In the genomic region with DNA sequence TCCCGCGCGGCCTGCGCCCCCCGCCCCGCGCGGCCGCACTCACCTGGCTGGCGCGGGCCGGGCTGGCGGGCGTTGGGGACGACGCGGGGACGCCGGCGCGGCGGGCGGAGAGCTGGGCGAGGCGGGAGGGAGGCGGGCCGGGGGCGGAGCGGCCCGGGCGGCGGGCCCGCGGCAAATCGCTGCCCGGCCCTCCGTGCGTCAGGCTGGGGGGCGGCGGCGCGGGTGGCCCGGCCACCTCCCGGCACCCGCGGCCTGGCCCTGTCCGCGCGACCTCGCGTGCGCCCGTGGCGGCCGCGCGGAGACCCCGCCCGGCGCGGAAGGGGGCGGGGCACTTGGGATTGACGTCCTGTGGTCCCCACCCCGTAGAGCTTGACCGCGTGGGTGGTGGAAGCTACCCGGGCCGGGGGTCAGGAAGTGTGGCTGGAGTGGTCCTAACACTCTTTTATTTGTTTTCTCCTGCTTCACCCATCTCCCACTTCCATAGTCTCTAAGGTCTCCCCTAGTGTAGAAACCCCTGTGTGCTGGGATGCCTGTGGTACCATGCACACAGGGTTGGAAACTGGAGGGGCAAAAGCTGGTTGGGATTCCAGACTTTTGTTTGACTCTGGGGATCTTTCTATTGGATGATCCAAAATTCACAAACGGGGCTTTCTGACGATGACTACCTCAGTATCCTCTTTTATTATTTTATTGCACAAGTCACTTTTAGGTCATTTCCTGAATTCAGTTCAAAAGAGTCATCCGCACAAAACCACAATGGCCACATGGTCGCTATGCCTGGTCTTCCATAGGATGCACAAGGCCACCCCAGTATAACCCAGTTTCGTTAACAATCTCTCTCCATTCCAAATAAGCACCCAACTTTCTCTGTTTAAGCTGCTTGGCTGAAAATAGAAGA, we compare ENCODE assay signal across 8 mouse cellular contexts. TPM values are rescaled to one million over a fixed set of nuclear protein-coding genes. Genes with fewer than 3 reads are reported as not detected.
A peak's percentile ranks its signal among the peaks of the same experiment; 100 is the strongest.
DNase-seq lines count a peak whose midpoint lies in the region; ATAC-seq and TF ChIP-seq lines count a peak whose summit lies in the region.

A gene (minus strand): TSS at position 81 of the 898 bp plus-strand sequence.

- H3K36me3 ChIP-seq in embryonic facial prominence, embryonic 10.5 days (replicated peaks): peaks cover 6% of the 10 kb centered on the region
- no peaks in the 10 kb centered on the region for H3K36me3 ChIP-seq in kidney, adult 2 months (ENCODE audit: control insufficient read depth, insufficient read depth, low read length)
- H3K36me3 ChIP-seq in limb, embryonic 15.5 days: no peaks in the 10 kb centered on the region
- no peaks in the 10 kb centered on the region for H3K36me3 ChIP-seq in midbrain, embryonic 16.5 days (ENCODE audit: control insufficient read depth, insufficient read depth, low read length)
- H3K36me3 ChIP-seq in stomach, embryonic 15.5 days: no peaks in the 10 kb centered on the region

- peak within 1 kb of the TSS; percentile 82 for H3K4me2 ChIP-seq in limb, embryonic 15.5 days
- H3K4me2 ChIP-seq in midbrain, embryonic 16.5 days (ENCODE audit: low read length): peak within 1 kb of the TSS; percentile 77
- H3K4me2 ChIP-seq in stomach, embryonic 15.5 days: peak within 1 kb of the TSS; percentile 88

- H3K27ac ChIP-seq in embryonic facial prominence, embryonic 10.5 days (replicated peaks): peak within 1 kb of the TSS; percentile 98
- peak within 1 kb of the TSS; percentile 66 for H3K27ac ChIP-seq in kidney, adult 2 months (ENCODE audit: insufficient read depth, low read depth, low read length)
- H3K27ac ChIP-seq in limb, embryonic 15.5 days: peak within 1 kb of the TSS; percentile 76
- H3K27ac ChIP-seq in midbrain, embryonic 16.5 days (ENCODE audit: low read length): peak within 1 kb of the TSS; percentile 88
- peak within 1 kb of the TSS; percentile 65; the same call in 1 of the 2 replicates for H3K27ac ChIP-seq in stomach, embryonic 15.5 days

- peak; percentile 83 for ATAC-seq in limb, embryonic 15.5 days (ENCODE audit: insufficient number of reproducible peaks, low FRiP score, low TSS enrichment, low read depth)
- ATAC-seq in midbrain, embryonic 16.5 days: peak; percentile 88
- ATAC-seq in stomach, embryonic 15.5 days (ENCODE audit: insufficient read depth, low FRiP score, low read depth): peak; percentile 82

- H3K27me3 ChIP-seq in embryonic facial prominence, embryonic 10.5 days (replicated peaks; ENCODE audit: low read depth, poor library complexity, severe bottlenecking): no peaks in the 10 kb centered on the region
- H3K27me3 ChIP-seq in kidney, adult 2 months (replicated peaks; ENCODE audit: control insufficient read depth, insufficient read depth, low read length): no peaks in the 10 kb centered on the region
- no peaks in the 10 kb centered on the region for H3K27me3 ChIP-seq in limb, embryonic 15.5 days
- H3K27me3 ChIP-seq in midbrain, embryonic 16.5 days (ENCODE audit: control insufficient read depth, insufficient read depth, low read depth, low read length): no peaks in the 10 kb centered on the region
- no peaks in the 10 kb centered on the region for H3K27me3 ChIP-seq in stomach, embryonic 15.5 days (replicated peaks)

- H3K4me3 ChIP-seq in embryonic facial prominence, embryonic 10.5 days: peak within 1 kb of the TSS; percentile 75
- peak within 1 kb of the TSS; percentile 92 for H3K4me3 ChIP-seq in kidney, adult 2 months (ENCODE audit: insufficient read depth, low read depth, low read length)
- H3K4me3 ChIP-seq in limb, embryonic 15.5 days: peak within 1 kb of the TSS; percentile 83
- H3K4me3 ChIP-seq in midbrain, embryonic 16.5 days (ENCODE audit: low read depth, low read length): peak within 1 kb of the TSS; percentile 82
- H3K4me3 ChIP-seq in stomach, embryonic 15.5 days (replicated peaks): peak within 1 kb of the TSS; percentile 91

- 5% methylated on average over 73 of the region's 73 CpGs for WGBS in embryonic facial prominence, embryonic 10.5 days
- 11% methylated on average over 73 of the region's 73 CpGs for WGBS in kidney, adult 2 months
- WGBS in limb, embryonic 15.5 days: 6% methylated on average over 44 of the region's 73 CpGs
- 8% methylated on average over 35 of the region's 73 CpGs for WGBS in midbrain, embryonic 16.5 days
- 7% methylated on average over 35 of the region's 73 CpGs for WGBS in stomach, embryonic 15.5 days

- no peaks in the 10 kb centered on the region for H3K9me3 ChIP-seq in embryonic facial prominence, embryonic 10.5 days
- no peaks in the 10 kb centered on the region for H3K9me3 ChIP-seq in limb, embryonic 15.5 days
- H3K9me3 ChIP-seq in midbrain, embryonic 16.5 days (replicated peaks; ENCODE audit: control insufficient read depth, low read length, poor library complexity, severe bottlenecking): no peaks in the 10 kb centered on the region
- H3K9me3 ChIP-seq in stomach, embryonic 15.5 days: no peaks in the 10 kb centered on the region

- TF ChIP-seq CTCF in kidney, adult 2 months (conservative IDR thresholded peaks at IDR 0.05; ENCODE audit: insufficient read depth, insufficient read length, low read depth, low read length): no peak

- peak within 1 kb of the TSS; percentile 90 for H3K9ac ChIP-seq in limb, embryonic 15.5 days
- peak within 1 kb of the TSS; percentile 100 for H3K9ac ChIP-seq in midbrain, embryonic 16.5 days (ENCODE audit: low read depth, low read length)
- H3K9ac ChIP-seq in stomach, embryonic 15.5 days: peak within 1 kb of the TSS; percentile 88

- TF ChIP-seq POLR2A in kidney, adult 2 months (IDR thresholded peaks at IDR 0.05; ENCODE audit: low read depth, low read length): no peak

- peak; percentile 22 to 35 for DNase-seq in thymus, adult 18-20 months
- DNase-seq in thymus, postnatal 10 days (ENCODE audit: low spot score in 2 of 2): no peak
- DNase-seq in embryonic facial prominence, embryonic 10.5 days (ENCODE audit: low spot score): peak; percentile 85
- peak; percentile 68 for DNase-seq in heart, adult 8-10 months (ENCODE audit: low spot score)
- DNase-seq in kidney, adult 2 months: peak; percentile 81

- peaks cover 25% of the 10 kb centered on the region for H3K4me1 ChIP-seq in embryonic facial prominence, embryonic 10.5 days
- H3K4me1 ChIP-seq in kidney, adult 2 months (ENCODE audit: control insufficient read depth, insufficient read depth, low read length): peaks cover 16% of the 10 kb centered on the region
- H3K4me1 ChIP-seq in limb, embryonic 15.5 days: peaks cover 8% of the 10 kb centered on the region; the same call in 1 of the 2 replicates
- H3K4me1 ChIP-seq in midbrain, embryonic 16.5 days (ENCODE audit: control insufficient read depth, insufficient read depth, low read length): peaks cover 14% of the 10 kb centered on the region
- H3K4me1 ChIP-seq in stomach, embryonic 15.5 days: peaks cover 8% of the 10 kb centered on the region

RNA-seq across cellular contexts. Expression of the gene that starts here (rescaled TPM):
- 23.0 and 25.0 TPM in 2 replicates for polyA plus RNA-seq in embryonic facial prominence, embryonic 10.5 days (2016; fragmentation: Nextera tagmentation; extraction: Ambion mirVana)
- 10 to 100 TPM; 16.3 to 19.4 (median 17.2) TPM for total RNA-seq in heart, adult 8-10 months (2022)
- polyA plus RNA-seq in kidney, adult 2 months (2012; rRNA removed): 35.6 and 38.4 TPM in 2 replicates
- polyA plus RNA-seq in limb, embryonic 15.5 days (2015; fragmentation: Nextera tagmentation; extraction: Ambion mirVana): 16.9 and 17.3 TPM in 2 replicates
- 26.6 and 32.8 TPM in 2 replicates for polyA plus RNA-seq in midbrain, embryonic 16.5 days (2015; fragmentation: Nextera tagmentation; extraction: Ambion mirVana)
- 17.1 and 18.4 TPM in 2 replicates for polyA plus RNA-seq in stomach, embryonic 15.5 days (2015; fragmentation: Nextera tagmentation; extraction: Ambion mirVana)

Comparison
In these comparisons a context has a peak if more than half of its experiments do, and no peak if none do; other contexts are left out.
1. DNase-seq: peak in thymus, adult 18-20 months (2 of 2), embryonic facial prominence, embryonic 10.5 days (single experiment), heart, adult 8-10 months (single experiment) and kidney, adult 2 months (single experiment); none in thymus, postnatal 10 days (0 of 2).
2. Peak in every context shown above with its lines, with median percentiles within 50 percentile points of each other: H3K27ac ChIP-seq, H3K4me3 ChIP-seq, ATAC-seq, H3K4me2 ChIP-seq and H3K9ac ChIP-seq.